Mouse (Mus musculus) embryonic facial prominence, embryonic 13.5 days (tissue): ENCODE measurements around the gene Safb2. TPM values are rescaled to one million over a fixed set of nuclear protein-coding genes. Genes with fewer than 3 reads are reported as not detected.
"Not testable (repeated sequence)": the region's sequence is repeated elsewhere in the genome, so short reads cannot be mapped to it uniquely, and the experiment has no call there.

Source experiments
- ATAC-seq: fragments of 200-750 bp; cut with Nextera tagmentation; 2 replicates; pipeline ENCODE4 v1.8.0; 2017; ENCODE audit warnings: low read depth; ENCODE audit not compliant: insufficient number of reproducible peaks, insufficient read depth, low FRiP score, low TSS enrichment
- H3K27ac ChIP-seq: fragments of 300-500 bp; sonication (generic); 2 replicates; pipeline ENCODE4 v1.5.1; 2015; ENCODE audit warnings: moderate library complexity, mild to moderate bottlenecking, inconsistent platforms
- H3K27me3 ChIP-seq: fragments of 300-500 bp; sonication (generic); 2 replicates; pipeline ENCODE4 v1.6.1; 2015; ENCODE audit warnings: mild to moderate bottlenecking, inconsistent platforms
- H3K36me3 ChIP-seq: fragments of 300-500 bp; sonication (generic); 2 replicates; pipeline ENCODE4 v1.6.1; 2015; ENCODE audit warnings: mild to moderate bottlenecking, inconsistent platforms
- H3K4me1 ChIP-seq: fragments of 300-500 bp; sonication (generic); 2 replicates; pipeline ENCODE4 v1.6.1; 2015; ENCODE audit warnings: inconsistent platforms
- H3K4me2 ChIP-seq: fragments of 300-500 bp; sonication (generic); 2 replicates; pipeline ENCODE4 v1.6.1; 2015; ENCODE audit warnings: moderate library complexity, mild to moderate bottlenecking, inconsistent platforms
- H3K4me3 ChIP-seq: fragments of 300-500 bp; sonication (generic); 2 replicates; pipeline ENCODE4 v1.5.1; 2015; ENCODE audit warnings: mild to moderate bottlenecking, inconsistent platforms
- H3K9ac ChIP-seq: fragments of 300-500 bp; sonication (generic); 2 replicates; pipeline ENCODE4 v1.6.1; 2015; ENCODE audit warnings: mild to moderate bottlenecking, inconsistent platforms
- H3K9me3 ChIP-seq: fragments of 300-500 bp; sonication (generic); 2 replicates; pipeline ENCODE4 v1.6.1; 2016; ENCODE audit warnings: inconsistent platforms
- WGBS: fragments of 180-500 bp; shearing (Covaris S2); methylation state at CpG from one replicate; pipeline ENCODE4 v1.1.7; 2015; ENCODE audit warnings: mixed read lengths; 5-methylcytosine and 5-hydroxymethylcytosine counted together
- polyA plus RNA-seq: library from polyadenylated mRNA; unstranded; fragments of >200 nt; fragmentation: Nextera tagmentation; extraction: Ambion mirVana; gene quantifications from 2 replicates; pipeline ENCODE4 v1.2.1, GENCODE M21; 2015

The Safb2 gene
- polyA plus RNA-seq = 97.6 and 103 TPM in 2 replicates

DNA sequence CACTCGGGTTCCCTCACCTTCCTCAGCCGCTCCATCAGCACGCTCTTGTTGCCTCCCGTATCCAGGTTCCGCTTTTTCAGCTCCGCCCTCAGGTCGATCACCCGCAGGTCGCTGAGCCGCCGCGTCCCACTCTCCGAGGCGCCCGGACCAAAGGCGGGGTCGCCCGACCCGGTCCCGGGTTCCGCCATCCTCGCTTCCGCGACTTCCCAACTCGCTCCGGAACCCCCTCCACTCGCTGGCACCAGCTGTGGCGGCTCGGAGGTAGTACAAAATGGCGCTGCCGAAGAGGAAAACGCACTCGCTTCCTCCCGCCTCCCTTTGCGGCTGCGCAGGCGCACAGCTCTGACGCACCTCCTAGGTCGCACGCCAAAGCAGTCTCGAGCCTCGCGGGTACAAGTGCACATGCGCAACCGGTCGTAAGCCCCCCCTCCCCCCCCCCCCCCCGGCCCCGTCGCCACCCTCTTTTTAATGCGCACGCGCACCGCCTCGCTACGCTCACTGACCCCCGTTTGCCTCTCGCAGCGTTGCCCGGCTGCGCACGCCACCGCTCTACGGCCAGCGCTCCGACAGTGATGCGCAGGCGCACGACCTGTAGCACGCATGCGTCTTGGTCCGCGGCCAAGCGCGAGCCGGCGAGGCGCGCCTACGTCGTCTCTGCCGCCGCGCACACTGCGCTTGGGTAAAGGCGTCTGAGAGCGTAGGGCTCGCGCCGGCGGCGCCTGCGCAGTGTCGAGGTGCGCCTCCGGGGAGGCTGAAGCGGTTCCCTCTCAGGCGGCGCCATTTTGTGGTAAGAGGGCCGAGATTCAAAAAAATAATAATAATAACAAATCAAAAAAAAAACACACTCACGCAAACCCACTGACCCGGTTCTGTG lies at the start of gene Safb2, which contains the start of gene Safb:
Safb2 (minus strand) TSS at position 329 of the 874 bp plus-strand sequence.
Safb (plus strand) TSS at position 569 of the 874 bp plus-strand sequence.
- Histone ChIP-seq H3K9me3 (no peaks in the 10 kb centered on the region), H3K4me3 (peak within 1 kb of the TSS; percentile 90), H3K27ac (peak within 1 kb of the TSS; percentile 95), H3K4me1 (peaks cover 47% of the 10 kb centered on the region), H3K36me3 (peaks cover 66% of the 10 kb centered on the region), H3K27me3 (no peaks in the 10 kb centered on the region), H3K9ac (peak within 1 kb of the TSS; percentile 93), H3K4me2 (peak within 1 kb of the TSS; percentile 89)
- peak; percentile 95 for ATAC-seq
- WGBS = under 1% methylated on average over 95 of the region's 101 CpGs

DNA sequence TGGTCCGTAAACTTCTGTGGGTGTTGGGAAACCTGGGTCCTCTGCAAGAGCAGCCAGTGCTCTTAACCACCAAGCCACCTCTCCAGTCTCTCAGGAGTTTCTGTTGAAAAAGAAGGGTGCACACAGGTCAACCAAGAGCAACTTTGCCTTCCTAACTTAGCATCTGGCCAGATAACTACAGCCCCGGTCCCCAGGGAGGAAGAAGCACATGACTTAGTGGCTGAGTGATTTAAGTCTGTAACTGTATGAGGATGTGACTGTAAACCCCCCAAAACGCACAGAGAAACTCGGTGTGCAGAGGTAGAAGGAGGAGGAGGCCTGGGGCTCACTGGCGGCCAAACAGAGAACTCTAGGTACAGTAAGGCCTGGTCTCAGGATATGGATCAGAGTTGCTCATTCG lies 49.6 kb upstream of the Safb2 start:
- Histone ChIP-seq H3K4me2 (no peak overlapping the region), H3K27ac (no peak overlapping the region), H3K9me3 (no peaks in the 10 kb centered on the region), H3K4me1 (no peaks in the 10 kb centered on the region), H3K27me3 (no peaks in the 10 kb centered on the region), H3K4me3 (no peak overlapping the region), H3K9ac (no peak overlapping the region), H3K36me3 (no peaks in the 10 kb centered on the region)
- ATAC-seq = no peak
- 83% methylated on average over 6 of the region's 6 CpGs for WGBS

DNA sequence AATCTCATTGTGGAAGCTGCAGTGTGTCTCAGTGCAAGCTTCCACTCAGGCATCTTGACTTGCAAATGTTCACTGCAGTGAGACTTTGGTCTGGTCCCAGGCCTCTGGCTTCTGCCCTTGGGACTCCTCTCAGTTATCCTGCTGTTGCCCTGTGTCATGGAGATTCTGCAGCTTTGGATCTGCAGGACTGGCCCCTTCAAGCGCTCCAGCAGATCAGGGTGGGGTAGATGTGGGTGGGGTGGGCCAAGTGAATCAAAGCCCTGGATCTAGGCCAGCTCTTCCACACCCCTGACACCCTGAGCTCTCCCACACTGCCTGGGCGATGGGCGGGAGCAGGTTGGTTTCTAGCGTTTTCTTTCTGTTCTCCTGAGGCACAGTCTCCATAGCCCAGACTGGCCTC lies 47.4 kb upstream of the Safb2 start:
- Histone ChIP-seq H3K27ac (no peak overlapping the region), H3K4me2 (no peak overlapping the region), H3K9ac (no peak overlapping the region), H3K9me3 (no peaks in the 10 kb centered on the region), H3K36me3 (no peaks in the 10 kb centered on the region), H3K27me3 (no peaks in the 10 kb centered on the region), H3K4me3 (no peak overlapping the region), H3K4me1 (peaks cover 9% of the 10 kb centered on the region)
- WGBS = 54% methylated on average over 4 of the region's 4 CpGs
- no peak for ATAC-seq

DNA sequence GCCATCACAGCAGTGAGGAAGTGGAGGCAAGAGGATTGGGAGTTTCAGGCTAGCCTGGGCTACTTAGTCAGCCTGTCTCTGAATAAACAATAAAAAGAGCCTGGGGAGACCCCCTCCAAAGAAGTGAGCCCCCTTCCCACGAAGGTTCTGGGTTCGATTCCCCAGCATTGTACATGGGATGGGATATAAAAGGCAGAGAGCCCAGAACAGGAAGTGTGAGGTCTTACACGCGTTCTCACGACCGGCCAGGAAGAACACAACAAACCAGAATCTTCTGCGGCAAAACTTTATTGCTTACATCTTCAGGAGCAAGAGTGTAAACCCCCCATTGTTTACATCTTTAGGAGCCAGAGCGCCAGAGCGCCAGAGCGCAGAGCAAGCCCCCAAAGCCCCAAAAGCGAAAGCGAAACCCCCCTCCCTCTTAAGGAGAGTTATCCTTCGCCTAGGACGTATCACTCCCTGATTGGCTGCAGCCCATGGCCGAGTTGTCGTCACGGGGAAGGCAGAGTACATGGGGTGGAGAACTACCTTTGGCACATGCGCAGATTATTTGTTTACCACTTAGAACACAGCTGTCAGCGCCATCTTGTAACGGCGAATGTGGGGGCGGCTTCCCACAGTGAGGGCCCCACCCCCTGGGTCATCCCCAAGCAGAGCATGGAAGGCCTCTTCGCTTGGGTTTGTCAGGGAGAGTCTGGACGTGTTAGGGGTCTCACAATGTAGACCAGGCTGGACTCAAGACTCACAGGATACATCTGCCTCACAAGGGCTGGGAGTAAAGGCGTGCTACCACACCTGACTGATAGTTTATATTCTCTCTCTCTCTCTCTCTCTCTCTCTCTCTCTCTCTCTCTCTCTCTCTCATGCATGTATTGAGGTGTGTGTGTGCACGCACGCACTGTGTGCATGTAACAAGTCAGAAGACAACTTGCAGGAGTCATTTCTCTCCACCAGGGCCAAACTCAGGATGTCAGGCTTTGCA lies 45.7 kb upstream of the Safb2 start:
- H3K4me2 ChIP-seq, H3K9me3 ChIP-seq, H3K9ac ChIP-seq, H3K36me3 ChIP-seq, H3K4me3 ChIP-seq, ATAC-seq, H3K27ac ChIP-seq, H3K27me3 ChIP-seq: not testable (repeated sequence)
- H3K4me1 ChIP-seq = peaks cover 20% of the 10 kb centered on the region
- WGBS = 88% methylated on average over 27 of the region's 27 CpGs

DNA sequence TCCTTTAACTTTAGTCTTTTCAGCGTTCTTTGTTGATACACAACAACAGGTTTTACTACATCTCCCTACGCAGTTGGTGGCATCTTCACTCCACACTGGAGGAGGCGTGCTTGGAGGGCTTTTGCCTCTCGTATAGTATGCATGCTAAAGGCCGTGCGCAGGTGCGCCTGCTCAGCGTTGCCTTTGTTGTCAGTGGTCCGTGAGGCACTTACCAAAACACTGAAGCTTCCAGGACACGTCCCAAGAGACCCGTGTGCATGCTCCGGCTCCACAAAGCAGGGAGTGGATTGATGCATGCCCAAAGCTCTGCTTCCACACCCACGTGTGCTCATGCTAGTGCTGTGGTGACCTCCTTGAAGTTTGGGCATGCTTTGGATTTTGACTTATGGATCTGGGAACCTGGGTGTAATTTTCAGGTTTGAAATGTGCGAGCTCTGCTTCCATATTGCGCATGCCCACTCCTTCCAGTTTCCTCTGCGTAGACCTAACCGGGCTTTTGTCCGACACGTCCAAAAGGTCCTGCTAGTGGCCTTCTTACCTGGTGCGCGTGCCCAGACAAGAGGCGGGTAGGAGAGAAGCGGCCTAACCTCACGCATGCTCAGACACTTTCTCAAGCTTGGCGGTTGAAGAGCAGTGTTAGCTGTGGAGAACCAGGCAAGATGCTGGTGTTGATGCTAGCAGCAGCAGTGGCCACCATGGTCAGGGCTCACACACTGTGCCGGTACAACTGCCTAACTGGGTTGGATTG lies 43.3 kb upstream of the Safb2 start, which contains the start of gene Catsperd:
Catsperd (plus strand) TSS at position 614 of the 748 bp plus-strand sequence.
- no peaks in the 10 kb centered on the region for H3K27me3 ChIP-seq
- H3K27ac ChIP-seq = peak within 1 kb of the TSS; percentile 82
- no peaks in the 10 kb centered on the region for H3K9me3 ChIP-seq
- peaks cover 27% of the 10 kb centered on the region for H3K4me1 ChIP-seq
- no peak for ATAC-seq
- peak within 1 kb of the TSS; percentile 64 for H3K9ac ChIP-seq
- peak within 1 kb of the TSS; percentile 79 for H3K4me3 ChIP-seq
- peaks cover 15% of the 10 kb centered on the region for H3K36me3 ChIP-seq
- peak within 1 kb of the TSS; percentile 96 for H3K4me2 ChIP-seq
- 6% methylated on average over 26 of the region's 26 CpGs for WGBS

DNA sequence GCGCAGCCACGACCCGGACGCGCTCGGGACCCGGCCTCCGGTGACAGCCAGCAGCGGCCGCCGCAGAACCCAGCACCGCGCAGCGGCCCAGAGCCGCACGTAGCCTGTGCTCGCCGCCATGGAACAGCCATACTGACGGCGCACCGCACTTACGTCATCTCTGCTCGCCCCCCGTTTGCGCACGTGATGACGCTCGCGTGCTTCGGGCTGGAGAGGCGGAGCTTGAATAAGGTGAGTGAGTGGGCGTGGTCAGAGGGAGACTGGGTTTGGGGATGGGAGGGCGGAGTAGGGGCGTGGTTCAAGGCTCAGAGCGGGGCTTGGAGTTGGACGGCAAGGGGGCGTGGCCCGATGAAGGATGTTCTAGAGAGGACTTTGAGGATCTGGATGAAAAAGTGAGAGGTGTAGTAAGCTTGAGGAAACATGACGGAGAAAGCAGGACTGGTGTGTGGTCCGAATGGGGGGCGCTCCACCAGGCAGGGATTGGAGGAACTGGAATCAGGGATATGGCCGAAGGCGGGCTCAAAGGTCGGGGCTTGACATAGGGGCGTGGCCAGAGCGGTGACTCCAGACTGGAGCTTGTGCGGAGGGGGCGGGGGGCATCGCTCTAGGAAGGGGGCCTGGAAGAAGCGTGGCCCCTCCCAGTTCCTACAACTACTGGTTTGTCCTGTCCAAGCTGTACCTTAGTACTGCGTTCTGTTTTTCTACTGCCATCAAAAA lies 42.5 kb upstream of the Safb2 start, which contains the start of gene Lonp1:
Lonp1 (minus strand) TSS at position 134 of the 717 bp plus-strand sequence.
- Histone ChIP-seq H3K4me2 (peak within 1 kb of the TSS; percentile 96), H3K27me3 (no peaks in the 10 kb centered on the region), H3K4me1 (peaks cover 27% of the 10 kb centered on the region), H3K9me3 (no peaks in the 10 kb centered on the region), H3K4me3 (peak within 1 kb of the TSS; percentile 79), H3K36me3 (peaks cover 23% of the 10 kb centered on the region), H3K9ac (peak within 1 kb of the TSS; percentile 93), H3K27ac (peak within 1 kb of the TSS; percentile 82)
- peak; percentile 90 for ATAC-seq
- whole genome bisulfite sequencing = under 1% methylated on average over 46 of the region's 51 CpGs

DNA sequence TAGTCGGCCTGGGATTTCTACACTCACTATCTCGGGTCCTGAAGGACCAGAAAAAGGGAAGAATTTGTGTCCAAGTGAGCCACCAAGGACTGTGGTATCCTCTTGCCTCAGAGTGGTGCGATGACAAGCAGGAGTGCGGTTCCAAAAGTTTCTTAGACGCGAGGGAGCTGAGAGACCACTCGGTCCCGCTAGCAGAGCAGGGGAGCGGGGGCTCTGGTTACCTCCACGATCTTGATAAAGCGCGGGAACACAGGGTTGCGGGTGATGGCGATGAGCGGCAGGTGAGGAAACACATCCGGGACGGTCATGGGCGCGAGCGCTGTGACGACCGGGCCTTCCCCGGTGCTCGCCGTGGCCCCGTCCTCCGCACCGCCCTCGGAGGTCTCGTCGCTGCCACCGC lies 41.9 kb upstream of the Safb2 start:
- peak overlapping the region; percentile 79 for H3K4me3 ChIP-seq
- ATAC-seq = no peak
- peak overlapping the region; percentile 96 for H3K4me2 ChIP-seq
- peak overlapping the region; percentile 93 for H3K9ac ChIP-seq
- WGBS = under 1% methylated on average over 32 of the region's 32 CpGs
- H3K4me1 ChIP-seq = peaks cover 27% of the 10 kb centered on the region
- H3K36me3 ChIP-seq = peaks cover 28% of the 10 kb centered on the region
- no peaks in the 10 kb centered on the region for H3K9me3 ChIP-seq
- H3K27me3 ChIP-seq = no peaks in the 10 kb centered on the region
- peak overlapping the region; percentile 65; the same call in 1 of the 2 replicates for H3K27ac ChIP-seq

DNA sequence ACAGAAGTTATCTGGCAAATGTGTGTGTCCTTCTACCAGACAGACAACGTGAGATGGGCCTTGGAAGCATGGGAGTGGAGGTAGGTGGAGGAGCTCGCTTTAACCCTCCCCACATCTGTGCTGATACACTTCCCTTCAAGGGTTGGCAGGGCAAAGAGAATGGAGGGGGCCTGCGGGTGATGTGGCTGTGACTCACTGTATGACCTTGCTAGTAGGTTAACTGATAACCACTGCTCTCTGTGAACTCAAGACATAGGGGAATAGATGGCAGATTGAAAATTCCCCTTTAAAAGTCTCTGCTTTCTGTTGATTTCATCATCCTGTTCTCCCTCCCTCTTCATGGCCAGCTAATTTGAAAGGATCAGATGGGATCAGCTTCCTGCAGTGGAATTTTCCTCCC lies 41.1 kb upstream of the Safb2 start:
- peaks cover 27% of the 10 kb centered on the region for H3K4me1 ChIP-seq
- WGBS = 81% methylated on average over 3 of the region's 3 CpGs
- ATAC-seq = no peak
- H3K9me3 ChIP-seq = no peaks in the 10 kb centered on the region
- peak overlapping the region; percentile 96 for H3K4me2 ChIP-seq
- H3K4me3 ChIP-seq = peak overlapping the region; percentile 79
- 0 out of 2 replicates have a peak overlapping the region, but pooled peaks have one; percentile 37 for H3K9ac ChIP-seq
- H3K36me3 ChIP-seq = peaks cover 35% of the 10 kb centered on the region
- no peaks in the 10 kb centered on the region for H3K27me3 ChIP-seq
- no peak overlapping the region for H3K27ac ChIP-seq

DNA sequence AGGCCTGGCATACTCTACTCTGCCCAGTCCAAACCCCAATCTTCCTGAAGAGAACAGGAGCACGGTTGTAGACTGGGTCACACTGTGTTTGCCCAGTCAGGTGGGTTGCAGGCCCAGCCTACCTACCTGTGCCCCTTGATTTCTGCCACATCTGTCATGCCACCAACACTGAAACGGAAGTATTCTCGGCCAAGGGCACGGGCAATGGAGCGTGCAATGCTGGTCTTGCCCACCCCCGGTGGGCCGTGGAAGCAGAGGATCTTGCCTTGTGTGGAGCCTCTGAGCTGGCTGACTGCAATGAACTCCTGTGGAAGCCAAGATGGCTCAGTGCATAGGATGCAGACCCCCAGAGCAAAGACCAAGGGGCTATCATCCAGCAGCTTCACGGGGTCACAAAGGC lies 33.2 kb upstream of the Safb2 start:
- H3K27ac ChIP-seq = no peak overlapping the region
- H3K9me3 ChIP-seq = no peaks in the 10 kb centered on the region
- no peaks in the 10 kb centered on the region for H3K27me3 ChIP-seq
- H3K9ac ChIP-seq = no peak overlapping the region
- peaks cover 83% of the 10 kb centered on the region for H3K36me3 ChIP-seq
- WGBS = 88% methylated on average over 8 of the region's 8 CpGs
- no peak for ATAC-seq
- no peak overlapping the region for H3K4me2 ChIP-seq
- H3K4me3 ChIP-seq = no peak overlapping the region
- H3K4me1 ChIP-seq = peaks cover 16% of the 10 kb centered on the region

DNA sequence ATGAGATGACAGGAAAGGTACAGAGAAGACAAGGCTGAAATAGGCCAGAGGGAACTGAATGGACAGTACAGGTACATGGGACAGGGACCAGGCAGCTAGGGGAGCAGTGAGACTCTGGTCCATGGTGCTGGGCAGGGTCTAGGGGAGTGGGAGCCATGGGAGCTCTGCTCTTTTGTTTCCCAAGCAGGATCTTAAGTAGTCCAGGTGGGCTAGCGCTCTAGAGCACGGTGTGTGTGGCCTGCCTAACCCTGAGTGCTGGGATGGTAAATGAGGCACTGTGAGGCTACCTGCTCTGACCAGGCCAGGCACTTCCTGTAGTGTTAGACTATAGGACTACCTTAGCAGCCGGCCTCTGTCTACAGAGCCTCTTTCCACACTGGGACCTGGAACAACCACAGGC lies 32.3 kb upstream of the Safb2 start:
- no peak for ATAC-seq
- H3K27me3 ChIP-seq = no peaks in the 10 kb centered on the region

More for the DNA sequence above, 32.3 kb upstream of the Safb2 start:
- WGBS = 79% methylated on average over 3 of the region's 3 CpGs
- H3K9ac ChIP-seq = no peak overlapping the region
- H3K4me3 ChIP-seq = no peak overlapping the region
- peaks cover 74% of the 10 kb centered on the region for H3K36me3 ChIP-seq
- H3K4me1 ChIP-seq = peaks cover 21% of the 10 kb centered on the region
- no peaks in the 10 kb centered on the region for H3K9me3 ChIP-seq
- no peak overlapping the region for H3K4me2 ChIP-seq
- H3K27ac ChIP-seq = no peak overlapping the region
